Mouse (Mus musculus) testis, postnatal 14 days (tissue): ENCODE measurements around the gene Clip3.
A peak's percentile ranks its signal among the peaks of the same experiment; 100 is the strongest.

Experiments
- DNase-seq: peaks from one replicate; pipeline ENCODE4 v3.0.0; 2021; ENCODE audit warnings: low spot score

Gene Clip3

GRCm38 (mm10) chr7:30326427-30326826, 34.9 kb downstream of the Clip3 start:
- DNase-seq: no peak

- DNase-seq: peak; percentile 41
Observed at GRCm38 (mm10) chr7:30327140-30327539, 35.6 kb downstream of the Clip3 start.

GRCm38 (mm10) chr7:30328379-30328778, 36.9 kb downstream of the Clip3 start:
- DNase-seq: no peak

GRCm38 (mm10) chr7:30331887-30332286, 40.4 kb downstream of the Clip3 start:
- DNase-seq: peak; percentile 87

- DNase-seq: no peak
Observed at GRCm38 (mm10) chr7:30332622-30333259, 41.2 kb downstream of the Clip3 start.

- peak; percentile 56 for DNase-seq
Observed at GRCm38 (mm10) chr7:30333436-30333835, 41.9 kb downstream of the Clip3 start.

- DNase-seq: no peak
Observed at GRCm38 (mm10) chr7:30334563-30334962, 43.0 kb downstream of the Clip3 start.

GRCm38 (mm10) chr7:30335688-30336087, 44.2 kb downstream of the Clip3 start:
- DNase-seq: no peak

- DNase-seq: peak; percentile 86
Observed at GRCm38 (mm10) chr7:30336384-30336783, 44.9 kb downstream of the Clip3 start.

- DNase-seq: no peak
Observed at GRCm38 (mm10) chr7:30339432-30340109, 48.0 kb downstream of the Clip3 start.

- peak; percentile 66 for DNase-seq
Observed at GRCm38 (mm10) chr7:30346635-30347379, 55.3 kb downstream of the Clip3 start.

GRCm38 (mm10) chr7:30347828-30348227, 56.3 kb downstream of the Clip3 start:
- DNase-seq: peak; percentile 72

GRCm38 (mm10) chr7:30353279-30353822, 61.8 kb downstream of the Clip3 start:
- DNase-seq: no peak

GRCm38 (mm10) chr7:30354059-30354458, 62.5 kb downstream of the Clip3 start:
- DNase-seq: no peak
